Mouse (Mus musculus): ENCODE results near the gene Slc7a3. TPM values are rescaled to one million over a fixed set of nuclear protein-coding genes. Genes with fewer than 3 reads are reported as not detected.
A peak's percentile ranks its signal among the peaks of the same experiment; 100 is the strongest.
"Not testable (repeated sequence)": the region's sequence is repeated elsewhere in the genome, so short reads cannot be mapped to it uniquely, and the experiment has no call there.

Gene Slc7a3
- 2.8 and 3.2 TPM in 2 replicates for polyA plus RNA-seq (2015; fragmentation: Nextera tagmentation; extraction: Ambion mirVana)

- Histone ChIP-seq H3K9ac (ENCODE audit: low read length) (no peak within 1 kb of the TSS), H3K4me2 (ENCODE audit: low read depth, low read length) (peak within 1 kb of the TSS; percentile 57), H3K27me3 (ENCODE audit: control insufficient read depth, insufficient read depth, low read length) (peaks cover 7% of the 10 kb centered on the region), H3K4me1 (ENCODE audit: control insufficient read depth, insufficient read depth, low read length) (no peaks in the 10 kb centered on the region), H3K4me3 (replicated peaks; ENCODE audit: low read length) (peak within 1 kb of the TSS; percentile 33), H3K36me3 (ENCODE audit: control insufficient read depth, insufficient read depth, low read length) (no peaks in the 10 kb centered on the region), H3K9me3 (replicated peaks; ENCODE audit: control insufficient read depth, low read length) (no peaks in the 10 kb centered on the region), H3K27ac (ENCODE audit: low read length) (no peak within 1 kb of the TSS)
- no peak for ATAC-seq (ENCODE audit: insufficient read depth, low FRiP score)
- 30% methylated on average over 11 of the region's 11 CpGs for WGBS
Measured at GRCm38 (mm10) chrX:101085920-101086319, at the start of gene Slc7a3. Slc7a3 (minus strand) TSS chrX:101086020.

- H3K4me1 ChIP-seq (ENCODE audit: control insufficient read depth, insufficient read depth, low read length) = no peaks in the 10 kb centered on the region
- no peaks in the 10 kb centered on the region for H3K27me3 ChIP-seq (ENCODE audit: control insufficient read depth, insufficient read depth, low read length)
- WGBS = 43% methylated on average over 12 of the region's 12 CpGs
- no peak overlapping the region for H3K27ac ChIP-seq (ENCODE audit: low read length)
- ATAC-seq (ENCODE audit: insufficient read depth, low FRiP score) = no peak
- peak overlapping the region; percentile 30 for H3K4me3 ChIP-seq (replicated peaks; ENCODE audit: low read length)
- H3K9me3 ChIP-seq (replicated peaks; ENCODE audit: control insufficient read depth, low read length) = no peaks in the 10 kb centered on the region
- H3K9ac ChIP-seq (ENCODE audit: low read length) = no peak overlapping the region
- H3K4me2 ChIP-seq (ENCODE audit: low read depth, low read length) = peak overlapping the region; percentile 38
- no peaks in the 10 kb centered on the region for H3K36me3 ChIP-seq (ENCODE audit: control insufficient read depth, insufficient read depth, low read length)
Measured at GRCm38 (mm10) chrX:101131992-101132791, 46.4 kb upstream of the Slc7a3 start.

GRCm38 (mm10) chrX:101131001-101131400, 45.2 kb upstream of the Slc7a3 start:
- Histone ChIP-seq H3K27me3 (ENCODE audit: control insufficient read depth, insufficient read depth, low read length) (no peaks in the 10 kb centered on the region), H3K4me1 (ENCODE audit: control insufficient read depth, insufficient read depth, low read length) (no peaks in the 10 kb centered on the region), H3K4me3 (replicated peaks; ENCODE audit: low read length) (no peak overlapping the region), H3K4me2 (ENCODE audit: low read depth, low read length) (no peak overlapping the region), H3K36me3 (ENCODE audit: control insufficient read depth, insufficient read depth, low read length) (no peaks in the 10 kb centered on the region), H3K9ac (ENCODE audit: low read length) (no peak overlapping the region), H3K9me3 (replicated peaks; ENCODE audit: control insufficient read depth, low read length) (no peaks in the 10 kb centered on the region), H3K27ac (ENCODE audit: low read length) (no peak overlapping the region)
- 28% methylated on average over 7 of the region's 7 CpGs for WGBS
- no peak for ATAC-seq (ENCODE audit: insufficient read depth, low FRiP score)

GRCm38 (mm10) chrX:101128559-101128958, 42.7 kb upstream of the Slc7a3 start:
- ATAC-seq (ENCODE audit: insufficient read depth, low FRiP score) = no peak
- H3K9me3 ChIP-seq (replicated peaks; ENCODE audit: control insufficient read depth, low read length) = no peaks in the 10 kb centered on the region
- no peak overlapping the region for H3K9ac ChIP-seq (ENCODE audit: low read length)
- H3K4me2 ChIP-seq (ENCODE audit: low read depth, low read length) = no peak overlapping the region
- 75% methylated on average over 2 of the region's 2 CpGs for WGBS
- H3K4me3 ChIP-seq (replicated peaks; ENCODE audit: low read length) = no peak overlapping the region
- no peaks in the 10 kb centered on the region for H3K4me1 ChIP-seq (ENCODE audit: control insufficient read depth, insufficient read depth, low read length)
- no peaks in the 10 kb centered on the region for H3K36me3 ChIP-seq (ENCODE audit: control insufficient read depth, insufficient read depth, low read length)
- no peak overlapping the region; the same call in 1 of the 2 replicates for H3K27ac ChIP-seq (ENCODE audit: low read length)
- no peaks in the 10 kb centered on the region for H3K27me3 ChIP-seq (ENCODE audit: control insufficient read depth, insufficient read depth, low read length)

GRCm38 (mm10) chrX:101126977-101127376, 41.2 kb upstream of the Slc7a3 start:
- WGBS = 38% methylated on average over 2 of the region's 2 CpGs
- no peaks in the 10 kb centered on the region for H3K4me1 ChIP-seq (ENCODE audit: control insufficient read depth, insufficient read depth, low read length)
- no peaks in the 10 kb centered on the region for H3K27me3 ChIP-seq (ENCODE audit: control insufficient read depth, insufficient read depth, low read length)
- no peak overlapping the region for H3K4me3 ChIP-seq (replicated peaks; ENCODE audit: low read length)
- no peaks in the 10 kb centered on the region for H3K36me3 ChIP-seq (ENCODE audit: control insufficient read depth, insufficient read depth, low read length)
- no peaks in the 10 kb centered on the region for H3K9me3 ChIP-seq (replicated peaks; ENCODE audit: control insufficient read depth, low read length)
- ATAC-seq (ENCODE audit: insufficient read depth, low FRiP score) = peak; percentile 10; the same call in 1 of the 2 replicates
- H3K27ac ChIP-seq (ENCODE audit: low read length) = no peak overlapping the region
- no peak overlapping the region for H3K4me2 ChIP-seq (ENCODE audit: low read depth, low read length)
- H3K9ac ChIP-seq (ENCODE audit: low read length) = no peak overlapping the region

- no peak overlapping the region for H3K4me3 ChIP-seq (replicated peaks; ENCODE audit: low read length)
- H3K27me3 ChIP-seq (ENCODE audit: control insufficient read depth, insufficient read depth, low read length) = no peaks in the 10 kb centered on the region
- WGBS = 50% methylated on average over 7 of the region's 7 CpGs
- H3K36me3 ChIP-seq (ENCODE audit: control insufficient read depth, insufficient read depth, low read length) = no peaks in the 10 kb centered on the region
- H3K9ac ChIP-seq (ENCODE audit: low read length) = no peak overlapping the region
- H3K4me1 ChIP-seq (ENCODE audit: control insufficient read depth, insufficient read depth, low read length) = no peaks in the 10 kb centered on the region
- peak; percentile 58 for ATAC-seq (ENCODE audit: insufficient read depth, low FRiP score)
- H3K9me3 ChIP-seq (replicated peaks; ENCODE audit: control insufficient read depth, low read length) = no peaks in the 10 kb centered on the region
- no peak overlapping the region for H3K4me2 ChIP-seq (ENCODE audit: low read depth, low read length)
- peak overlapping the region; percentile 33; the same call in 1 of the 2 replicates for H3K27ac ChIP-seq (ENCODE audit: low read length)
Measured at GRCm38 (mm10) chrX:101126474-101126955, 40.7 kb upstream of the Slc7a3 start.

- no peak for ATAC-seq (ENCODE audit: insufficient read depth, low FRiP score)
- H3K27ac ChIP-seq (ENCODE audit: low read length) = no peak overlapping the region
- H3K27me3 ChIP-seq (ENCODE audit: control insufficient read depth, insufficient read depth, low read length) = no peaks in the 10 kb centered on the region
- no peak overlapping the region for H3K4me2 ChIP-seq (ENCODE audit: low read depth, low read length)
- no peak overlapping the region for H3K9ac ChIP-seq (ENCODE audit: low read length)
- no peaks in the 10 kb centered on the region for H3K36me3 ChIP-seq (ENCODE audit: control insufficient read depth, insufficient read depth, low read length)
- 50% methylated on average over 1 of the region's 1 CpGs for WGBS
- no peaks in the 10 kb centered on the region for H3K4me1 ChIP-seq (ENCODE audit: control insufficient read depth, insufficient read depth, low read length)
- H3K9me3 ChIP-seq (replicated peaks; ENCODE audit: control insufficient read depth, low read length) = no peaks in the 10 kb centered on the region
- H3K4me3 ChIP-seq (replicated peaks; ENCODE audit: low read length) = no peak overlapping the region
Measured at GRCm38 (mm10) chrX:101120546-101120945, 34.7 kb upstream of the Slc7a3 start.

GRCm38 (mm10) chrX:101085211-101085610, 609 bp downstream of the Slc7a3 start:
- not testable (repeated sequence) for H3K9ac ChIP-seq (ENCODE audit: low read length); H3K4me1 ChIP-seq (ENCODE audit: control insufficient read depth, insufficient read depth, low read length); H3K27me3 ChIP-seq (ENCODE audit: control insufficient read depth, insufficient read depth, low read length); ATAC-seq (ENCODE audit: insufficient read depth, low FRiP score); H3K36me3 ChIP-seq (ENCODE audit: control insufficient read depth, insufficient read depth, low read length); H3K27ac ChIP-seq (ENCODE audit: low read length); H3K9me3 ChIP-seq (replicated peaks; ENCODE audit: control insufficient read depth, low read length)
- peak overlapping the region; percentile 33 for H3K4me3 ChIP-seq (replicated peaks; ENCODE audit: low read length)
- 26% methylated on average over 5 of the region's 9 CpGs for WGBS
- peak overlapping the region; percentile 57 for H3K4me2 ChIP-seq (ENCODE audit: low read depth, low read length)

- no peak for ATAC-seq (ENCODE audit: insufficient read depth, low FRiP score)
- no peaks in the 10 kb centered on the region for H3K9me3 ChIP-seq (replicated peaks; ENCODE audit: control insufficient read depth, low read length)
- H3K36me3 ChIP-seq (ENCODE audit: control insufficient read depth, insufficient read depth, low read length) = no peaks in the 10 kb centered on the region
- H3K4me3 ChIP-seq (replicated peaks; ENCODE audit: low read length) = no peak overlapping the region; the same call in 1 of the 2 replicates
- no peak overlapping the region for H3K27ac ChIP-seq (ENCODE audit: low read length)
- no peak overlapping the region for H3K9ac ChIP-seq (ENCODE audit: low read length)
- H3K4me1 ChIP-seq (ENCODE audit: control insufficient read depth, insufficient read depth, low read length) = no peaks in the 10 kb centered on the region
- peaks cover 7% of the 10 kb centered on the region for H3K27me3 ChIP-seq (ENCODE audit: control insufficient read depth, insufficient read depth, low read length)
- no peak overlapping the region for H3K4me2 ChIP-seq (ENCODE audit: low read depth, low read length)
- whole genome bisulfite sequencing = 71% methylated on average over 2 of the region's 2 CpGs
Measured at GRCm38 (mm10) chrX:101084192-101084591, 1.6 kb downstream of the Slc7a3 start.
